Mouse (Mus musculus): Measurements from ENCODE around the gene Armc8. TPM values are rescaled to one million over a fixed set of nuclear protein-coding genes. Genes with fewer than 3 reads are reported as not detected.

Armc8 gene
- polyA plus RNA-seq, 1 experiment from 2014 or later = 28.0 TPM

DNA sequence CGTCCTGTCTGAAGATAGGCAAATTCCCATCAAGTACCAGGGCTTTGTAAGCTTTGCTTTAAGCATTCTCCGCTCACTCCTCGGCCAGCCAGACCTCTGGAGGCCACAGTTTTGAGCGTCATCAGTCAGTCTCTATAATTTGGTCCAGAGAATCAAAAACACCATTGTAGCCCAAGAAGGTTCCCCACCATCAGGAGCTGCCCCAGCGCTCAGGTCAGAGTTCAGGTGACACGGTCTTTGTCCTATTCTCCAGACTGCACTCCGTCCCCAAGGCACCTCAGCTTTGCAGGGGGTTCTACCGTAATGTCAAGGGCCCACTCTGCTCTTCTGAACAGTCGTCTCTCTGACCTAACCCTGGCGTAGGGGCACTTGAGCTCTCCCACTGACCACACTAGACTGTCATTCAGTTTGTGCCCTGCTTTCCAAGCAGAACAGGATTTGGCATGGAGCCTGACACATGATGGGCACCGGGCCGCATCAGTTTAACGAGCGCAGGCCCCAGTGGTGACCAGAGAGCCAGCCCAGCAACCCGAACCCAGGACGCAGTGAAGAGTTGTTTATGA lies 133.0 kb downstream of the Armc8 start:
- H3K27ac ChIP-seq (ENCODE audit: low read depth, low read length) = peak overlapping the region; percentile 51; the same call in 1 of the 2 replicates
- peaks cover 18% of the 10 kb centered on the region for H3K4me1 ChIP-seq (ENCODE audit: control insufficient read depth, insufficient read depth, low read length)
- H3K27me3 ChIP-seq (ENCODE audit: control insufficient read depth, insufficient read depth, low read length) = peaks cover 13% of the 10 kb centered on the region
- no peaks in the 10 kb centered on the region for H3K9me3 ChIP-seq (ENCODE audit: control insufficient read depth, low read length)
- peak overlapping the region; percentile 74 for H3K4me2 ChIP-seq (replicated peaks; ENCODE audit: low read depth, low read length)
- H3K36me3 ChIP-seq (ENCODE audit: control insufficient read depth, insufficient read depth, low read length) = no peaks in the 10 kb centered on the region
- H3K4me3 ChIP-seq (ENCODE audit: low read length) = peak overlapping the region; percentile 78
- peak; percentile 50 for ATAC-seq (ENCODE audit: low FRiP score, low TSS enrichment)
- peak overlapping the region; percentile 78 for H3K9ac ChIP-seq (ENCODE audit: low read depth, low read length)
- WGBS = 17% methylated on average over 16 of the region's 16 CpGs

- peaks cover 13% of the 10 kb centered on the region for H3K27me3 ChIP-seq (ENCODE audit: control insufficient read depth, insufficient read depth, low read length)
- ATAC-seq (ENCODE audit: low FRiP score, low TSS enrichment) = 0 out of 2 replicates have a peak, but pooled peaks have one; percentile 2
- peaks cover 18% of the 10 kb centered on the region for H3K4me1 ChIP-seq (ENCODE audit: control insufficient read depth, insufficient read depth, low read length)
- H3K9ac ChIP-seq (ENCODE audit: low read depth, low read length) = peak overlapping the region; percentile 28; the same call in 1 of the 2 replicates
- 24% methylated on average over 14 of the region's 14 CpGs for WGBS
- peak overlapping the region; percentile 78 for H3K4me3 ChIP-seq (ENCODE audit: low read length)
- no peak overlapping the region; the same call in 1 of the 2 replicates for H3K27ac ChIP-seq (ENCODE audit: low read depth, low read length)
- H3K4me2 ChIP-seq (replicated peaks; ENCODE audit: low read depth, low read length) = peak overlapping the region; percentile 74
- H3K9me3 ChIP-seq (ENCODE audit: control insufficient read depth, low read length) = no peaks in the 10 kb centered on the region
- H3K36me3 ChIP-seq (ENCODE audit: control insufficient read depth, insufficient read depth, low read length) = no peaks in the 10 kb centered on the region
These were observed 133.6 kb downstream of the Armc8 start for GRCm38 (mm10) chr9:99434892-99435618.

GRCm38 (mm10) chr9:99432478-99432877 lies 136.2 kb downstream of the Armc8 start:
- no peak for ATAC-seq (ENCODE audit: low FRiP score, low TSS enrichment)
- Histone ChIP-seq H3K27me3 (ENCODE audit: control insufficient read depth, insufficient read depth, low read length) (peaks cover 4% of the 10 kb centered on the region; the same call in 1 of the 2 replicates), H3K4me1 (ENCODE audit: control insufficient read depth, insufficient read depth, low read length) (peaks cover 18% of the 10 kb centered on the region), H3K9ac (ENCODE audit: low read depth, low read length) (no peak overlapping the region), H3K9me3 (ENCODE audit: control insufficient read depth, low read length) (no peaks in the 10 kb centered on the region), H3K27ac (ENCODE audit: low read depth, low read length) (no peak overlapping the region), H3K4me3 (ENCODE audit: low read length) (no peak overlapping the region), H3K36me3 (ENCODE audit: control insufficient read depth, insufficient read depth, low read length) (no peaks in the 10 kb centered on the region), H3K4me2 (replicated peaks; ENCODE audit: low read depth, low read length) (no peak overlapping the region)
- 77% methylated on average over 4 of the region's 4 CpGs for WGBS

DNA sequence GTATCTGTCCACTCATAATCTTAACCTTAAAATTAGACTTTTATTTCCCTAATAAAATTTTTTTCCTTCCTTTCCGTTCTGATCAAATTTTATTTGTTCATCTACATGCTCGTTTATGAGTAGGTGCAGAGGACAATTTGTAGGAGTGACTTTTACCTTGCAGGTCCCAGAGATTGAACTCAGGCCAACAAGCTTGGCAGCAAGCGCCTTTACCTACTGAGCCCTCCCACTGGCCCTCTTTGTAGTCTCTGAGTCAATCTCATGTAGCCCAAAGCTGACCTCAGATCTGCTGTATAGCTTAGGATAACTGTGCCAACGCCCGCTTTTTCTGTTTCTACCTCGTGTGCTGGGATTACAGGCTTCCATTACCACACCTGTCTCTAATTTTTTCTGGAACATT lies 136.7 kb downstream of the Armc8 start:
- Histone ChIP-seq H3K36me3 (ENCODE audit: control insufficient read depth, insufficient read depth, low read length) (no peaks in the 10 kb centered on the region), H3K9ac (ENCODE audit: low read depth, low read length) (no peak overlapping the region), H3K4me2 (replicated peaks; ENCODE audit: low read depth, low read length) (no peak overlapping the region), H3K9me3 (ENCODE audit: control insufficient read depth, low read length) (no peaks in the 10 kb centered on the region), H3K4me1 (ENCODE audit: control insufficient read depth, insufficient read depth, low read length) (peaks cover 18% of the 10 kb centered on the region), H3K27me3 (ENCODE audit: control insufficient read depth, insufficient read depth, low read length) (no peaks in the 10 kb centered on the region), H3K4me3 (ENCODE audit: low read length) (no peak overlapping the region), H3K27ac (ENCODE audit: low read depth, low read length) (no peak overlapping the region)
- no peak for ATAC-seq (ENCODE audit: low FRiP score, low TSS enrichment)
- whole genome bisulfite sequencing = 81% methylated on average over 6 of the region's 6 CpGs

DNA sequence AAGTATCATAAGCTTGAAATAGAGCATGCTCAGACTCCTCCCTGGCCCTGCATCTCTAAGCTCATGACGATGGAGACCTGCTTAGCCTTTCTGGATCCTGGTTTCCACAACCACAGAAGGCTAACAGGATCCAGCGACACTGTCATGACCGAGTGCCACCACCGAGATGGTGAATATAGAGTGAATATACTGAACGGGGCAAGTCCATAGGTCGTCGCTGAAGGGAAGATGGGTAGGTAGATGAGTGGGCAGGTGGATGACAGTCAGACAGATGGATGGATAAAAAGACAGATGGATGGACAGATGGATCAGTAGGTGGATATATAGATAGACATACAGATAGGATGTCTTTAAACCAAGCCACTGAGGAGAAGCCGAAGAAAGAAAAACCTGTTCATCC lies 137.4 kb downstream of the Armc8 start:
- Histone ChIP-seq H3K36me3 (ENCODE audit: control insufficient read depth, insufficient read depth, low read length) (no peaks in the 10 kb centered on the region), H3K4me3 (ENCODE audit: low read length) (no peak overlapping the region), H3K4me1 (ENCODE audit: control insufficient read depth, insufficient read depth, low read length) (peaks cover 18% of the 10 kb centered on the region), H3K27me3 (ENCODE audit: control insufficient read depth, insufficient read depth, low read length) (no peaks in the 10 kb centered on the region), H3K4me2 (replicated peaks; ENCODE audit: low read depth, low read length) (no peak overlapping the region), H3K9me3 (ENCODE audit: control insufficient read depth, low read length) (no peaks in the 10 kb centered on the region), H3K27ac (ENCODE audit: low read depth, low read length) (no peak overlapping the region), H3K9ac (ENCODE audit: low read depth, low read length) (no peak overlapping the region)
- WGBS = 93% methylated on average over 8 of the region's 8 CpGs
- ATAC-seq (ENCODE audit: low FRiP score, low TSS enrichment) = no peak

DNA sequence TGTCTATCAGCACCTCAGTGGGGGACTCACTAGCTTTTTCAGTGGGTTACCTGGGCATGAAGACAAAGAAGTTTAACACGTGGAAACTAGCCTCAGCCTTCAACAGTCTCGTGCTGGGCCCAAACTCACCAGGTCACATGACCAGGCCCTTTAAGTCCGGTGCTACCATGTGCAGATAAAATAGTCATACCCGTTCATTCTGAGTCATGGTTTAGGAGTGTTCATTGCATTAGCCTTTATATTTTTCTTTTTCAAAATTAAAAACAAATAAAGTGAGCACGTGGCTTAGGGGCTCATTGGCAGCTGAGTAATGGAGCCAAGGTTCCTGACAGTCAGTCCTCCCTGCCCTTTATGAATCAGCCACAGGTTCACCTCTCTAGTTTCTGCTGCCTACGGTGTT lies 137.9 kb downstream of the Armc8 start:
- Histone ChIP-seq H3K9me3 (ENCODE audit: control insufficient read depth, low read length) (no peaks in the 10 kb centered on the region), H3K4me2 (replicated peaks; ENCODE audit: low read depth, low read length) (no peak overlapping the region), H3K27ac (ENCODE audit: low read depth, low read length) (no peak overlapping the region), H3K4me1 (ENCODE audit: control insufficient read depth, insufficient read depth, low read length) (peaks cover 16% of the 10 kb centered on the region), H3K36me3 (ENCODE audit: control insufficient read depth, insufficient read depth, low read length) (no peaks in the 10 kb centered on the region), H3K4me3 (ENCODE audit: low read length) (no peak overlapping the region), H3K27me3 (ENCODE audit: control insufficient read depth, insufficient read depth, low read length) (no peaks in the 10 kb centered on the region), H3K9ac (ENCODE audit: low read depth, low read length) (no peak overlapping the region)
- no peak for ATAC-seq (ENCODE audit: low FRiP score, low TSS enrichment)
- 83% methylated on average over 6 of the region's 6 CpGs for WGBS

DNA sequence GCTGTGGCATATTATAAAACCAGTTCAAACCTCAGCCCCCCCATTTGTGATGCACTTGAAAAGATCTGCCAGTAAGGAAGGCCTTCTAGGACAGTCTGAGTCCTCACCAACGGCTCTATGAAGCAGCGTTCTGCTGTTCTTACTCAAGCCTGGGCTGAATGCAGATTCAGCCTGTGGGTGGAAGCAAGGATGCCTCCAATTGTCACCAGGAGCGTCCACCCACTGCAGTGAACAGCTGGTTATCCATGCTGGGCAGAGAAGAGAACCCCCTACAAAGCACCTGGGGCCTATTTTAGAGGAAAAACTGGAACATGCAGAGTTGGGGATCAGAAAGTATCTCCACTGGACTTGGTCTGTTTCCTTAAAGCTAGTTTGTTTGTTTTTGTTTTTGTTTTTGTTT lies 138.9 kb downstream of the Armc8 start:
- Histone ChIP-seq H3K27me3 (ENCODE audit: control insufficient read depth, insufficient read depth, low read length) (no peaks in the 10 kb centered on the region), H3K9ac (ENCODE audit: low read depth, low read length) (no peak overlapping the region), H3K4me3 (ENCODE audit: low read length) (no peak overlapping the region), H3K9me3 (ENCODE audit: control insufficient read depth, low read length) (no peaks in the 10 kb centered on the region), H3K27ac (ENCODE audit: low read depth, low read length) (no peak overlapping the region), H3K4me2 (replicated peaks; ENCODE audit: low read depth, low read length) (no peak overlapping the region), H3K36me3 (ENCODE audit: control insufficient read depth, insufficient read depth, low read length) (no peaks in the 10 kb centered on the region), H3K4me1 (ENCODE audit: control insufficient read depth, insufficient read depth, low read length) (peaks cover 11% of the 10 kb centered on the region)
- 95% methylated on average over 3 of the region's 3 CpGs for WGBS
- no peak for ATAC-seq (ENCODE audit: low FRiP score, low TSS enrichment)

- WGBS = 73% methylated on average over 11 of the region's 11 CpGs
- H3K27ac ChIP-seq (ENCODE audit: low read depth, low read length) = no peak overlapping the region
- no peak for ATAC-seq (ENCODE audit: low FRiP score, low TSS enrichment)
- H3K4me2 ChIP-seq (replicated peaks; ENCODE audit: low read depth, low read length) = no peak overlapping the region
- H3K9ac ChIP-seq (ENCODE audit: low read depth, low read length) = no peak overlapping the region
- H3K27me3 ChIP-seq (ENCODE audit: control insufficient read depth, insufficient read depth, low read length) = no peaks in the 10 kb centered on the region
- no peaks in the 10 kb centered on the region for H3K36me3 ChIP-seq (ENCODE audit: control insufficient read depth, insufficient read depth, low read length)
- no peaks in the 10 kb centered on the region for H3K9me3 ChIP-seq (ENCODE audit: control insufficient read depth, low read length)
- H3K4me3 ChIP-seq (ENCODE audit: low read length) = no peak overlapping the region
- H3K4me1 ChIP-seq (ENCODE audit: control insufficient read depth, insufficient read depth, low read length) = peaks cover 12% of the 10 kb centered on the region; the same call in 1 of the 2 replicates
These were observed 139.9 kb downstream of the Armc8 start for GRCm38 (mm10) chr9:99428601-99429331.

All from kidney, embryonic 14.5 days (tissue).